Mouse (Mus musculus): ENCODE data around the gene Shc2.

GRCm38 (mm10) chr10:79654946-79655395 lies 17.3 kb upstream of the Shc2 start:
- TF ChIP-seq CTCF (IDR thresholded peaks at IDR 0.05 in 2 of 3, conservative IDR thresholded peaks at IDR 0.05 in 1 of 3; ENCODE audit: control insufficient read depth in 1 of 3, insufficient read depth in 1 of 3, low read depth in 2 of 3, low read length in 3 of 3, poor library complexity in 1 of 3, severe bottlenecking in 1 of 3) (no peak), POLR2A (IDR thresholded peaks at IDR 0.05; ENCODE audit: control insufficient read depth in 1 of 2, insufficient read depth in 1 of 2, low read depth in 1 of 2, low read length in 2 of 2, poor library complexity in 1 of 2) (no peak), MAX (IDR thresholded peaks at IDR 0.05; ENCODE audit: low read length) (no peak), NRF1 (IDR thresholded peaks at IDR 0.05; ENCODE audit: insufficient read depth, low read depth, low read length, poor library complexity, severe bottlenecking) (no peak), MAFK (IDR thresholded peaks at IDR 0.05; ENCODE audit: borderline replicate concordance, low read depth, low read length) (no peak), TBP (IDR thresholded peaks at IDR 0.05; ENCODE audit: low read depth, low read length) (no peak), CHD2 (IDR thresholded peaks at IDR 0.05; ENCODE audit: low read length) (no peak), ZMIZ1 (IDR thresholded peaks at IDR 0.05; ENCODE audit: low read depth, low read length) (no peak), USF1 (IDR thresholded peaks at IDR 0.05; ENCODE audit: low read depth, low read length) (no peak), EP300 (IDR thresholded peaks at IDR 0.05; ENCODE audit: low read depth in 1 of 2, low read length in 2 of 2) (no peak), TCF12 (IDR thresholded peaks at IDR 0.05; ENCODE audit: low read depth, low read length) (no peak)
